Mouse (Mus musculus): Measurements from ENCODE around the gene Usp10. TPM values are rescaled to one million over a fixed set of nuclear protein-coding genes. Genes with fewer than 3 reads are reported as not detected.

Gene Usp10
- polyA plus RNA-seq, 1 experiment from 2014 or later, result 133 TPM

DNA sequence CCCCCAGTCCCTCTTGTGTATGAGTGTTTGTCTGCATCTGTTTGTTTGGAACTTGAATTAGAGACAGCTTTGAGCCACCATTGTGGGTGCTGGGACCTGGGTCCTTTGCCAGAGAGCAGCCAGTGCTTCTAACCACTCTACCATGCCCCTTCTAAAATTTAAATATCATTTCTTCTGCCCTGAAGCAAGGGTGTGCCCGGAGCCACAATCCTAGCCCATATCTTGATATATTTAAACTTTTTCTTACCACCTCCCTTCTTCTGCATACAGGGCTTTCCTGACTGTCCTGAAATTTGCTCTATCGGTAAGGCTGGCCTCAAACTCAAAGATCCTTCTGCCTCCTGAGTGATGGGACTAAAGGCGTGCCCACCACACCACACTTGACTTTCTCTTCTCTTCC lies 7.3 kb downstream of the Usp10 start:
- 89% methylated on average over 3 of the region's 3 CpGs for WGBS
- no peaks in the 10 kb centered on the region; the same call in 1 of the 2 replicates for H3K36me3 ChIP-seq (ENCODE audit: poor library complexity, severe bottlenecking)
- H3K4me2 ChIP-seq, result no peak overlapping the region
- no peaks in the 10 kb centered on the region for H3K27me3 ChIP-seq
- H3K9ac ChIP-seq, result no peak overlapping the region
- H3K4me1 ChIP-seq, result peaks cover 43% of the 10 kb centered on the region
- no peaks in the 10 kb centered on the region for H3K9me3 ChIP-seq (replicated peaks)
- no peak overlapping the region for H3K4me3 ChIP-seq
- no peak overlapping the region for H3K27ac ChIP-seq
- no peak for ATAC-seq

DNA sequence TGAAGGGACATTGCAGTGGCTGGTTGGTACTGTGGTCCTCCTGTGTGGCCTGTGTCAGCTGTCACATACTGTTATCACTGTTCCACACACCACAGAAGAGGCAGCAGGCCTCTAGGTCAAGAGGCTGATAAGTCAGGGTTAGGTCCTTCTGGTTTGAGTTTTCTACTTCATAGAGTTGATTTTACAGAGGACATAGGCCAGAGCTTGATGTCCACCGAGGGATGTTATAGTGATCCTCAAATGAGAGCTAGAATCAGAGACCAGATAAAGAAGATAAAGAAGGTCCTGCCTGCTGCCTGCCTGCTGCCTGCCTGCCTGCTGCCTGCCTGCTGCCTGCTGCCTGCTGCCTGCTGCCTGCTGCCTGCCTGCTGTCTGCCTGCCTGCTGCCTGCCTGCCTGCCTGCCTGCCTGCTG lies 8.0 kb downstream of the Usp10 start:
- Histone ChIP-seq H3K36me3 (ENCODE audit: poor library complexity, severe bottlenecking) (no peaks in the 10 kb centered on the region; the same call in 1 of the 2 replicates), H3K4me3 (no peak overlapping the region), H3K27ac (no peak overlapping the region), H3K4me2 (no peak overlapping the region), H3K27me3 (no peaks in the 10 kb centered on the region), H3K9me3 (replicated peaks) (no peaks in the 10 kb centered on the region), H3K4me1 (peaks cover 35% of the 10 kb centered on the region), H3K9ac (no peak overlapping the region)
- ATAC-seq, result no peak
- 81% methylated on average over 1 of the region's 1 CpGs for WGBS

DNA sequence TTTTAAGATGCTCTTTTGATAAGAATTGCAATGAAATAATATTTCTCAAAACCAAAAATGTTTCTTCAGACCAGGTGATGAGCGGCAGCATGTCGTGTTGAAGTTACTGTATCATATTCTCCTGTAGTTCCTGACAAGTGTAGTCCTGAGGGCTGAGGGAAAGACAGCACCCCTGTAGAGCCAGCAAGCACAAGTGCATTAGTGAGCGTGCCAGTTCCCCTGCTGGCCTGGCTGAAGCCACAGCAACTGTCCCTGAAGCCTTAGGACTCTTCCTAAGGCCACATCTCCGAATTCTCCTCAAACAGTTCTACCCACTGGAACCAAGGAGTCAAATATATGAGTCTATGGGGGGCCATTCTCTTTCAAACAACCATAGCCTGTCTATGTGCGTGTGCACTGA lies 13.1 kb downstream of the Usp10 start:
- Histone ChIP-seq H3K9ac (no peak overlapping the region), H3K36me3 (ENCODE audit: poor library complexity, severe bottlenecking) (no peaks in the 10 kb centered on the region), H3K9me3 (replicated peaks) (no peaks in the 10 kb centered on the region), H3K27me3 (no peaks in the 10 kb centered on the region), H3K4me3 (no peak overlapping the region), H3K4me2 (no peak overlapping the region), H3K27ac (no peak overlapping the region), H3K4me1 (peaks cover 14% of the 10 kb centered on the region; the same call in 1 of the 2 replicates)
- ATAC-seq, result no peak
- 88% methylated on average over 5 of the region's 5 CpGs for WGBS

DNA sequence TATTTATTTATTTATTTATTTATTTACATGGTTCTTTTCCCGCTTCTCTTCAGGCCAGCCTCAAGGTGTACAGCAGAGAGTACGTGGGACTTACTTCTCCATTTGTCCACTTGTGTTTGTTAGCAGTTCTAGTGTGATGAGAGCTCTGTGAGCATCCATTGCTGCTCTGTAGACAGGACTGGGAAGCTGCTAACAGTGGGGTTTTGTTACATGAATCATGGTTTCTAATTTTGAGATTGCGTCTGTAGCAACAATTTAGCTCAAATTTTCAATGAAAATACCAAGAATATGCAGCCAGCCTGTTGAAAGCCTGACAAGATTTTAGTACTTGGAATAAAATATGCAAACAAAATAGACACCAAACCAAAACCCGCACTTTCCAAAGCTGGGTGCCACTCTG lies 15.3 kb downstream of the Usp10 start:
- H3K4me2 ChIP-seq, result no peak overlapping the region
- 92% methylated on average over 4 of the region's 4 CpGs for WGBS
- H3K9ac ChIP-seq, result no peak overlapping the region
- H3K36me3 ChIP-seq (ENCODE audit: poor library complexity, severe bottlenecking), result no peaks in the 10 kb centered on the region
- no peaks in the 10 kb centered on the region for H3K27me3 ChIP-seq
- ATAC-seq, result no peak
- no peak overlapping the region for H3K27ac ChIP-seq
- no peaks in the 10 kb centered on the region for H3K9me3 ChIP-seq (replicated peaks)
- no peak overlapping the region for H3K4me3 ChIP-seq
- peaks cover 14% of the 10 kb centered on the region; the same call in 1 of the 2 replicates for H3K4me1 ChIP-seq

DNA sequence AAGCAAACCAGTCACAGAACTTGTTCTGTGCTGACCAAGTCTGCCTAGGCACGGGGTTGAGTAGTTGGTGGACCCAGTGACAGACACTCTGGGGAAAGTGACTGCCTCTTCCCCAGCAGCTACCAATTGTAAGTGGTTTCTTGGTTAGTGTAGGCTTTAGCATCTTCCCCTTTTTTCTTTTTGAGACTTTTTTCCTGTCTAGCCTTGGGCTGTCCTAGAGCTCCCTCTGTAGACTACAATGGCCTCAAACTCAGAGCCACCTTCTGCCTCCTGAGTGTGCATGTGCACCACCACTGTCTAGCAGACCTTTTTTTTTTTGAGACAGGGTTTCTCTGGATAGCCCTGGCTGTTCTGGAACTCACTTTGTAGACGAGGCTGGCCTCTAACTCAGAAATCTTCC lies 16.3 kb downstream of the Usp10 start:
- Histone ChIP-seq H3K9ac (no peak overlapping the region), H3K4me2 (no peak overlapping the region), H3K27me3 (no peaks in the 10 kb centered on the region), H3K9me3 (replicated peaks) (no peaks in the 10 kb centered on the region), H3K4me3 (no peak overlapping the region), H3K27ac (no peak overlapping the region), H3K36me3 (ENCODE audit: poor library complexity, severe bottlenecking) (no peaks in the 10 kb centered on the region), H3K4me1 (peaks cover 14% of the 10 kb centered on the region; the same call in 1 of the 2 replicates)
- ATAC-seq, result no peak
- 92% methylated on average over 2 of the region's 2 CpGs for WGBS

DNA sequence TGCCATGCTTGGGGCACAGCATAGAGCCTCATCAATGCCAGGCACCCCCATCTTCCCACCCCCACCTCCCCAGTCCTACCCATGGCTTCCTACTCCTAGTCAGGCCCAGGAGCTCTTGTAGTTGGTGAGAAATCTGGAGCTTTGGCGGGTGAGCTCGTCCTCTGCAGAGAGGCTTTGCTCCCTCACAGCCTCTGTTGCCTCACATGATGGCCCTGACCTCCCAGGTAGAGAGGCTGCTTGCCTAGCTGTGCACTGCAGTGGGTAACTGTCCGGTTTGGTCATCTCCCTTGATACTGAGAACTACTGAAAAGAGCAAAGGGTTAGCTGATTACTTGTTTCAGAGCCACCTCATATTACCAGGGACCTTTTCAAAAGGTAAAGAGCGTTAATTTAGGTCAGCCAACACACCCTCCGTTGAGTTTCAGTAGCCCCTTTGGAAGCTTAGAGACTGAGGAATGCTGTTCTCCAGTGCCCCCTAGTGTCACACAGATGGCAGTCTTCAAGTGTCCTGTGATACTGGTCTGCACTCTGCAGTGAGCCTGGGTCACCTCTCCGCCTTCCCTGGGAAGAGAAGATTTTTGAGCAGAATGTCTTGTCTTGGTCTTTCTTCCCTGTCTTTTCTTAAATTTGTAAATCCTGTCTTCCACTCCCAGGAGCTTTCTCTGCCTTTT lies 17.4 kb downstream of the Usp10 start:
- Histone ChIP-seq H3K9me3 (replicated peaks) (no peaks in the 10 kb centered on the region), H3K36me3 (ENCODE audit: poor library complexity, severe bottlenecking) (peaks cover 9% of the 10 kb centered on the region), H3K4me3 (no peak overlapping the region), H3K27ac (no peak overlapping the region), H3K4me2 (no peak overlapping the region), H3K4me1 (peaks cover 14% of the 10 kb centered on the region; the same call in 1 of the 2 replicates), H3K27me3 (no peaks in the 10 kb centered on the region), H3K9ac (no peak overlapping the region)
- no peak for ATAC-seq
- WGBS, result 40% methylated on average over 6 of the region's 6 CpGs

DNA sequence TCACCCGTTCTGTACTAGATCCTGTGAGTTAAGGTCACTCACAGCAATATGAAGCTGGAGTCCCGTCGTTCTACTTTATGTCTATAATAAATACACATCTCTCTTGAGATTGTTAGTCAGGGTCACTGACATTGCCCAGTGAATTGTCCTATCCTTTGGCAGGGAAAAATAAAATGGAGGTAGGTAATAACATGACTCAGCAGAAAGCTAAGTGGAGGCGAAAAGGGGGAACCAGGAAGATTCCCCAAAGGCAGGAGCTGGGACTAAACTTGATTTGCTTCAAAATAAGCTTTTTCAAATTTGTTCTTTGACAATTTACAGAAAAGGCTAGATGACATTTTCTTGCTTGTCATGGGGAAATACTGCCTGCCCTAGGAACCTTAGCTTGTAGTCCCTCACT lies 21.2 kb downstream of the Usp10 start:
- Histone ChIP-seq H3K27ac (no peak overlapping the region), H3K4me2 (no peak overlapping the region), H3K36me3 (ENCODE audit: poor library complexity, severe bottlenecking) (peaks cover 30% of the 10 kb centered on the region), H3K27me3 (no peaks in the 10 kb centered on the region), H3K9ac (no peak overlapping the region), H3K9me3 (replicated peaks) (no peaks in the 10 kb centered on the region), H3K4me3 (no peak overlapping the region), H3K4me1 (0 out of 2 replicates have a peak, but pooled peaks cover 4% of the 10 kb centered on the region)
- 96% methylated on average over 4 of the region's 4 CpGs for WGBS
- ATAC-seq, result no peak

DNA sequence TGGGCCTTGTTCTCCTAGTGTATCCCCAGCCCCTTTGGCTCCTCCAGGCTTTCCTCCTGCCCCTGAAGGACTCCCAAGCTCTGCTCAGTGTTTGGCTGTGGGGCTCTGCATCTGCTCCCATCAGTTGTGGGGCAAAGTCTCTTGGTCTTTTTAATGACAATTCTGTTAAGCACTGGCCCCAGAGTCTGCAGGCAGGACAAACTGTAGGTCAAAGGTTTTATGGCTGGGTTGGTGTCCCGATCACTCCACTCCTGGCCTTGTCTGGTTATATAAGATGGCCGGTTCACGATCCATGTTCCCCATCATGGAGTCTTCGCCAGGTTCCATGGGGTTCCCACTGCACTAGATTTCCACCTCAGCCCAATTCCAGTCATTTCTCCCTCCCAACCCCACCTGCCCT lies 23.5 kb downstream of the Usp10 start:
- H3K36me3 ChIP-seq (ENCODE audit: poor library complexity, severe bottlenecking), result peaks cover 51% of the 10 kb centered on the region
- no peaks in the 10 kb centered on the region for H3K4me1 ChIP-seq
- WGBS, result 96% methylated on average over 4 of the region's 4 CpGs

DNA sequence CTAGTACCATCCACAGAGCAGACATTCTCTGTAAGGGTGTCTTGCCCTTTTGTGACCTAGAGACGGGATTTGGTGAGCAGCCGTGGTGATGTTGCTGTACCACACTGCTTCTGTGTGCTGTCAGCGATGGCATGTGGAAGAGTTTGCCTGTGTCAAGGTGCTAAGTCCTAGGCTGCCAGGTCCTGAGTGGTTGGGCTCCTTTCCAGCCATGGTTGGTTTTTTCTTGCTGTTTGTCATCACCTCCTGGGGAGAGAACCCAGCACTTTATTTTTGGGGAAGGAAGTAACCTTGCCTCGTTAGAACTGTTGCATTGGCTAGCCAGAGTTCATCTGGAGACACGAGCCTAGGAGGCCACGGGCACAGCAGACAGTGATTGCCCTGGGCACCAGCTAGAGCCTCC lies 25.4 kb downstream of the Usp10 start:
- peaks cover 60% of the 10 kb centered on the region for H3K36me3 ChIP-seq (ENCODE audit: poor library complexity, severe bottlenecking)
- 81% methylated on average over 6 of the region's 6 CpGs for WGBS
- no peaks in the 10 kb centered on the region for H3K27me3 ChIP-seq
- no peaks in the 10 kb centered on the region for H3K4me1 ChIP-seq
- no peaks in the 10 kb centered on the region for H3K9me3 ChIP-seq (replicated peaks)
- H3K9ac ChIP-seq, result no peak overlapping the region
- no peak overlapping the region for H3K27ac ChIP-seq
- H3K4me2 ChIP-seq, result no peak overlapping the region
- ATAC-seq, result no peak
- no peak overlapping the region for H3K4me3 ChIP-seq

More for the DNA sequence above, 23.5 kb downstream of the Usp10 start:
- Histone ChIP-seq H3K27me3 (no peaks in the 10 kb centered on the region), H3K9me3 (replicated peaks) (no peaks in the 10 kb centered on the region), H3K4me2 (no peak overlapping the region), H3K4me3 (no peak overlapping the region), H3K27ac (no peak overlapping the region), H3K9ac (no peak overlapping the region)
- ATAC-seq, result no peak

DNA sequence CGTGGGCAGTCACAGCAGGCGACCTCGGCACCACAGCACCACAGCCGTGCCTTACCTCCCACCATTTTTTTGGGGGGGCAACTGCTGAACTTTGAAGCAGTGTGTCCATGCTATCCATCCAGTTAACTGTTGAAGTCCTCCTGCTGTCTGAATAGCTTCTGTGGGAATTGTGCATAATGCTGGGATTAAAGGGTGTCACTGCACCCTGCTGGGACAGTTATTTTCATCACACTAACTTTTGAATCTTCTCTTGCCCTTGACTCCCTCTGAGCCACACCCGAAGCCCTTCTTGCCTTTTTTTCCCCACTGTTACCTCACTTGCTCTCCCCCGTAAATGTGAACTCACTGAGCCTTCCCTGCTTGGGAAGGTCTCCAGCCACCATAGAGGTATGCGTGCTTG lies 28.3 kb downstream of the Usp10 start:
- Histone ChIP-seq H3K9me3 (replicated peaks) (no peaks in the 10 kb centered on the region), H3K9ac (no peak overlapping the region), H3K4me1 (no peaks in the 10 kb centered on the region), H3K4me2 (no peak overlapping the region), H3K27me3 (no peaks in the 10 kb centered on the region), H3K4me3 (no peak overlapping the region), H3K27ac (no peak overlapping the region), H3K36me3 (ENCODE audit: poor library complexity, severe bottlenecking) (peaks cover 68% of the 10 kb centered on the region)
- no peak for ATAC-seq
- 79% methylated on average over 7 of the region's 7 CpGs for WGBS

DNA sequence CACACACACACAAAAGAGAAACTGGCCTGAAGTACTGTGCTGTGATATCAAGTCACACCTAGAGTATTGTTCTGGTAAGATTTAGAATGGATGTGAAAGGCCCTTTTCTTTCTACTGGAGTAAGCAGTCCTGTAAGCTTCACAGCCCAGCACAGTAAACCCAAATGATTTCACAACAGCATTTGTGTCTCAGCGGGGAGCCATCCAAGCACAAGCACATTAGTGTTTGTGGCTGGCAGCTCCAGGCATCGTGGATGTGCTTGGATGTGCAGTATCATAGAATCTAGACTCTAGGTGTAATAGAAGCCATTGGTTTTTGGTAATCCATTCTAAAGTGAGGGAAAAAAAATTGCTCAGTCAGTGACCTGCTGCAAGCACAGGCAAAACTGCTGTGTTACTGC lies 29.2 kb downstream of the Usp10 start:
- Histone ChIP-seq H3K4me3 (no peak overlapping the region), H3K27me3 (no peaks in the 10 kb centered on the region), H3K4me2 (no peak overlapping the region), H3K36me3 (ENCODE audit: poor library complexity, severe bottlenecking) (peaks cover 69% of the 10 kb centered on the region), H3K9me3 (replicated peaks) (no peaks in the 10 kb centered on the region), H3K9ac (no peak overlapping the region), H3K27ac (no peak overlapping the region), H3K4me1 (no peaks in the 10 kb centered on the region)
- WGBS, result 84% methylated on average over 2 of the region's 2 CpGs
- no peak for ATAC-seq

DNA sequence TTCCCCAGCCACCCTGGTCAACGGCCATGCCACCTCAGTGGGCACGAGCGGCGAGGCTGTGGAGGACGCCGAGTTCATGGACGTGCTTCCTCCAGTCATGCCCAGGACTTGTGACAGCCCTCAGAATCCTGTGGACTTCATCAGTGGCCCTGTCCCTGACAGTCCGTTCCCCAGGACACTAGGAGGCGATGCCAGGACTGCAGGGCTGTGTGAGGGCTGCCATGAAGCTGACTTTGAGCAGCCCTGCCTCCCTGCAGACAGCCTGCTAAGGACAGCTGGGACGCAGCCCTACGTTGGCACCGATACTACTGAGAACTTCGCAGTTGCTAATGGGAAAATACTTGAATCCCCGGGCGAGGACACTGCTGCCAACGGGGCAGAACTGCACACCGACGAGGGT lies 31.3 kb downstream of the Usp10 start:
- no peak overlapping the region for H3K4me2 ChIP-seq
- H3K4me3 ChIP-seq, result no peak overlapping the region
- no peaks in the 10 kb centered on the region for H3K9me3 ChIP-seq (replicated peaks)
- WGBS, result 95% methylated on average over 18 of the region's 18 CpGs
- no peaks in the 10 kb centered on the region for H3K4me1 ChIP-seq
- H3K27ac ChIP-seq, result no peak overlapping the region
- no peak overlapping the region for H3K9ac ChIP-seq
- no peak for ATAC-seq
- no peaks in the 10 kb centered on the region for H3K27me3 ChIP-seq
- H3K36me3 ChIP-seq (ENCODE audit: poor library complexity, severe bottlenecking), result peaks cover 74% of the 10 kb centered on the region

DNA sequence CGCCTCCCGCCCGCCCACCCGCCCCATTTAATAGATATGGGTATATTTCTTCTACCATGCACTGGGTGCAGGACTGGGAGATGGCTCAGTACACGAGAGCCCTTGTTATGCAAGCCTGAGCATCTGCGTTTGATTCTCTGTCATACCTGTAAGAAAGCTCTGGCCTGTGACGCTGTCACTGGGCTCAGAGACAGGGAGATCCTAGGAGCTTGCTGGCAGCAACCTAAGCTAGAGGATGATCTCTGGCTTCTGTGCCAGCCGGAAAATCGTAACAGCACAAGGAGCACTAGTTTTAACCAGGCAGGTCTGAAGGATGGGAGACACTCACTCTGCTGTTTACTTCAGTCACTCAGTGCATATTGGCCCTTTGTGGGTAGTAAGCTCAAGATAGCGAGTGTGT lies 33.5 kb downstream of the Usp10 start:
- ATAC-seq, result no peak
- Histone ChIP-seq H3K9me3 (replicated peaks) (no peaks in the 10 kb centered on the region), H3K27me3 (no peaks in the 10 kb centered on the region), H3K4me1 (peaks cover 5% of the 10 kb centered on the region; the same call in 1 of the 2 replicates), H3K36me3 (ENCODE audit: poor library complexity, severe bottlenecking) (peaks cover 75% of the 10 kb centered on the region), H3K4me3 (no peak overlapping the region), H3K27ac (no peak overlapping the region), H3K9ac (no peak overlapping the region), H3K4me2 (no peak overlapping the region)
- 94% methylated on average over 10 of the region's 10 CpGs for whole genome bisulfite sequencing
